Mouse (Mus musculus): ENCODE results near the gene Scn2b. TPM values are rescaled to one million over a fixed set of nuclear protein-coding genes. Genes with fewer than 3 reads are reported as not detected.

Gene Scn2b
- total RNA-seq (2012; rRNA removed) (0.04 TPM in 1 of 2 replicates, not detected in the other), total RNA-seq (2014; rRNA removed) (not detected in 2 replicates), polyA plus RNA-seq (2012; ENCODE audit: insufficient read length, low read depth) (0.07 TPM in 1 of 2 replicates, not detected in the other)

DNA sequence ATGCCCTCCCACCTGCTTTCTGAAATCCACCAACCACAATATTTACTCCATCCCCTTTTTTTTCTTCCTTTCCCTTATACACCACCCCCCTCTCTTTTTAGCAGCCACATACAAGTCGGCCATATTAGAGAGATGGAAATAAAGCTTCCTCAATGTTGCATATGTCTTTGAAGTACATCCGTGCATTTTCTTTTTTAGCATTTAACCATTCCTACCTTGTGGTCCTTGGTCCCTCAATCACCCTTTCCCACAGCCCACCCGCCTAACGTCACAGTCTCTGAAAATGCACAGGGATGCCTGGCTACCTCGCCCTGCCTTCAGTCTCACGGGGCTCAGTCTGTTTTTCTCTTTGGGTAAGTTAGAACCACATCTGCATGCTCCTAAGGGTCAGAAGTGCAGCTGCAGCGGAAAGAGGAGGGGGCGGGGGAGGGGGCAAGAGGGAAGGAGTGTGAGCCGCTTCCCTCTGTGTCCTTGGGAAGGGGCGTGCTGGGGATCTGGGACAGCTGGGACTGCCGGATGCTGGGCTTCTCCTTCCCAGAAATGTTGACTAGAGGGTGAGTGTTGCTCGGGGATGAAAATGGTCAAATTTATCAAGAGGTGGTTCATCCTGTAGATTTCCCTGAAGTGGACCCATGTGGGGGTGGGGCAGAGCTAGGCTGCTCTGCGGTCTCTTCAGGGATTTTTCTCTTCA is at the start of gene Scn2b:
Scn2b (plus strand) TSS at position 42 of the 691 bp plus-strand sequence.
- no peaks in the 10 kb centered on the region for H3K79me2 ChIP-seq (replicated peaks; ENCODE audit: control insufficient read depth, extremely low read depth, insufficient read depth, poor library complexity, severe bottlenecking)
- H3K9me3 ChIP-seq (replicated peaks; ENCODE audit: low read length) = no peaks in the 10 kb centered on the region
- no peak within 1 kb of the TSS for H3K4me3 ChIP-seq (replicated peaks in 1 of 3; ENCODE audit: low read depth in 2 of 3, low read length in 2 of 3, poor library complexity in 1 of 3)
- no peak for DNase-seq (ENCODE audit: extremely low read depth)
- no peak within 1 kb of the TSS for H3K9ac ChIP-seq (ENCODE audit: insufficient read depth, low read depth)
- dilution Hi-C loops (cut with MboI; ENCODE audit: extremely low pct_ligation_motif_present, extremely low pct_unique_long_range_greater_than_20kb, low sequenced_read_pairs) = no loop called here
- H3K27me3 ChIP-seq (replicated peaks) = peaks cover 27% of the 10 kb centered on the region
- TF ChIP-seq NRF1 (IDR thresholded peaks at IDR 0.05; ENCODE audit: low read depth, low read length) = no peak
- TF ChIP-seq IRF4 (IDR thresholded peaks at IDR 0.05; ENCODE audit: low read depth, low read length) = no peak
- no peak for TF ChIP-seq MEF2A (IDR thresholded peaks at IDR 0.05; ENCODE audit: borderline replicate concordance, low read depth, low read length)
- TF ChIP-seq SMC3 (IDR thresholded peaks at IDR 0.05; ENCODE audit: low read depth, low read length) = no peak
- TF ChIP-seq ZNF384 (IDR thresholded peaks at IDR 0.05; ENCODE audit: low read depth, low read length) = no peak
- no peak for TF ChIP-seq TBP (conservative IDR thresholded peaks at IDR 0.05; ENCODE audit: low read depth, low read length)
- no peak for TF ChIP-seq MAX (IDR thresholded peaks at IDR 0.05; ENCODE audit: low read length)
- TF ChIP-seq MAZ (IDR thresholded peaks at IDR 0.05; ENCODE audit: low read depth, low read length) = no peak
- TF ChIP-seq SIN3A (IDR thresholded peaks at IDR 0.05; ENCODE audit: low read length) = no peak
- no peak for TF ChIP-seq KAT2A (IDR thresholded peaks at IDR 0.05; ENCODE audit: insufficient replicate concordance, low read length)
- TF ChIP-seq TCF12 (IDR thresholded peaks at IDR 0.05; ENCODE audit: low read depth, low read length) = no peak
- no peak for TF ChIP-seq CTCF (conservative IDR thresholded peaks at IDR 0.05 in 1 of 2, IDR thresholded peaks at IDR 0.05 in 1 of 2; ENCODE audit: low read depth in 2 of 2, low read length in 2 of 2)
- no peak for TF ChIP-seq NELFE (IDR thresholded peaks at IDR 0.05; ENCODE audit: low read depth, low read length)
- TF ChIP-seq UBTF (IDR thresholded peaks at IDR 0.05; ENCODE audit: low read depth, low read length) = no peak
- TF ChIP-seq PAX5 (IDR thresholded peaks at IDR 0.05; ENCODE audit: low read length) = no peak
- no peak within 1 kb of the TSS for H3K27ac ChIP-seq (ENCODE audit: insufficient read depth, low read depth)
- in situ Hi-C loops (cut with MboI; ENCODE audit: low pct_ligation_motif_present, low pct_unique_long_range_greater_than_20kb, low sequenced_read_pairs) = loop anchor here (5.0 kb wide), 1 partner anchor 91 kb away; no protein-coding TSS in a partner anchor
- peaks cover 8 to 35% of the 10 kb centered on the region in 2 experiments for H3K4me1 ChIP-seq (ENCODE audit: control insufficient read depth in 1 of 2, insufficient read depth in 2 of 2)
- H3K36me3 ChIP-seq (replicated peaks in 1 of 2; ENCODE audit: control insufficient read depth in 1 of 2, insufficient read depth in 1 of 2, low read length in 1 of 2) = no peaks in the 10 kb centered on the region
- H3K4me2 ChIP-seq (ENCODE audit: insufficient read depth, low read depth, poor library complexity, severe bottlenecking) = peak within 1 kb of the TSS; percentile 22; the same call in 1 of the 2 replicates

DNA sequence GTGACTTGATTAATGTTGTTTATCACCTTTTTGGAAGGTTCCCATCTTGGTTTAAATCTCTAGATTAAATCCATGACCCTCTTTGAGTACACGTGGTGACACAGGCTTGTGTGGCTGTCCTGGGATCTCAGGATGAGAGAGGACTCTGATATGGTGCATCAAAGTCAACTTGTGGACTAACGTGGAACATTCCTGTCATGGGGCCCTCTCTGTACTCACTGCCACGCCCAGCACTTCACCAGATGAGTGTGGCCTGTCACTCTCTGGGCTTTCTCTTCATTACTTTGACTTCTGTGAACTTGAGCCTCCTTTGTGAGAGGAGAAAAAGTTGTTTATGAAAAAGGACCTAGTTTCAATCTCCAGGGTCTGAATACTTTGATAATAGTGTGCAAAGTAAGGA is 45.8 kb upstream of the Scn2b start:
- dilution Hi-C loops (cut with MboI; ENCODE audit: extremely low pct_ligation_motif_present, extremely low pct_unique_long_range_greater_than_20kb, low sequenced_read_pairs) = no loop called here
- H3K27me3 ChIP-seq (replicated peaks) = no peaks in the 10 kb centered on the region
- H3K4me3 ChIP-seq (replicated peaks in 1 of 3; ENCODE audit: low read depth in 2 of 3, low read length in 2 of 3, poor library complexity in 1 of 3) = no peak overlapping the region
- no peak for DNase-seq (ENCODE audit: extremely low read depth)
- H3K9ac ChIP-seq (ENCODE audit: insufficient read depth, low read depth) = no peak overlapping the region
- H3K9me3 ChIP-seq (replicated peaks; ENCODE audit: low read length) = no peaks in the 10 kb centered on the region
- H3K27ac ChIP-seq (ENCODE audit: insufficient read depth, low read depth) = no peak overlapping the region
- no peak for TF ChIP-seq ZMIZ1 (IDR thresholded peaks at IDR 0.05; ENCODE audit: low read depth, low read length)
- no peak for TF ChIP-seq PAX5 (IDR thresholded peaks at IDR 0.05; ENCODE audit: low read length)
- no peak for TF ChIP-seq MAX (IDR thresholded peaks at IDR 0.05; ENCODE audit: low read length)
- no peak for TF ChIP-seq ZKSCAN1 (IDR thresholded peaks at IDR 0.05; ENCODE audit: borderline replicate concordance, low read depth, low read length)
- TF ChIP-seq IRF4 (IDR thresholded peaks at IDR 0.05; ENCODE audit: low read depth, low read length) = no peak
- TF ChIP-seq ZC3H11A (IDR thresholded peaks at IDR 0.05; ENCODE audit: low read depth, low read length) = no peak
- no peak for TF ChIP-seq BHLHE40 (IDR thresholded peaks at IDR 0.05; ENCODE audit: low read depth, low read length)
- no peak for TF ChIP-seq CHD1 (IDR thresholded peaks at IDR 0.05; ENCODE audit: low read depth, low read length)
- no peak overlapping the region for H3K4me2 ChIP-seq (ENCODE audit: insufficient read depth, low read depth, poor library complexity, severe bottlenecking)
- no peaks in the 10 kb centered on the region for H3K4me1 ChIP-seq (ENCODE audit: control insufficient read depth in 1 of 2, insufficient read depth in 2 of 2)
- H3K79me2 ChIP-seq (replicated peaks; ENCODE audit: control insufficient read depth, extremely low read depth, insufficient read depth, poor library complexity, severe bottlenecking) = no peaks in the 10 kb centered on the region
- H3K36me3 ChIP-seq (replicated peaks in 1 of 2; ENCODE audit: control insufficient read depth in 1 of 2, insufficient read depth in 1 of 2, low read length in 1 of 2) = peaks cover 0 to 13% of the 10 kb centered on the region in 2 experiments
- in situ Hi-C loops (cut with MboI; ENCODE audit: low pct_ligation_motif_present, low pct_unique_long_range_greater_than_20kb, low sequenced_read_pairs) = no loop called here

All from CH12.LX (cell line).